Mouse (Mus musculus): ENCODE data around the gene Amz1. TPM values are rescaled to one million over a fixed set of nuclear protein-coding genes. Genes with fewer than 3 reads are reported as not detected.
A peak's percentile ranks its signal among the peaks of the same experiment; 100 is the strongest.

The Amz1 gene
- polyA plus RNA-seq, 1 experiment from 2014 or later: 0.97 TPM

- ATAC-seq (ENCODE audit: low read depth): no peak
- Histone ChIP-seq H3K27ac (peak overlapping the region; percentile 49), H3K4me2 (no peak overlapping the region), H3K9me3 (replicated peaks) (no peaks in the 10 kb centered on the region), H3K36me3 (peaks cover 8% of the 10 kb centered on the region; the same call in 1 of the 2 replicates), H3K4me1 (replicated peaks) (peaks cover 75% of the 10 kb centered on the region), H3K9ac (no peak overlapping the region), H3K4me3 (replicated peaks) (no peak overlapping the region), H3K27me3 (no peaks in the 10 kb centered on the region)
- WGBS (ENCODE audit: insufficient replicate concordance): 31% methylated on average over 6 of the region's 6 CpGs
- DNase-seq: no peak
These were observed 47.7 kb downstream of the Amz1 start for GRCm38 (mm10) chr5:140771612-140772011.

- Histone ChIP-seq H3K36me3 (peaks cover 8% of the 10 kb centered on the region; the same call in 1 of the 2 replicates), H3K4me1 (replicated peaks) (peaks cover 80% of the 10 kb centered on the region), H3K27ac (peak overlapping the region; percentile 49), H3K4me3 (replicated peaks) (no peak overlapping the region), H3K4me2 (no peak overlapping the region), H3K27me3 (no peaks in the 10 kb centered on the region), H3K9me3 (replicated peaks) (no peaks in the 10 kb centered on the region), H3K9ac (no peak overlapping the region)
- no peak for DNase-seq
- no peak for ATAC-seq (ENCODE audit: low read depth)
- 22% methylated on average over 7 of the region's 7 CpGs for WGBS (ENCODE audit: insufficient replicate concordance)
These were observed 48.2 kb downstream of the Amz1 start for GRCm38 (mm10) chr5:140772158-140772557.

GRCm38 (mm10) chr5:140775111-140775510 lies 51.2 kb downstream of the Amz1 start:
- peaks cover 68% of the 10 kb centered on the region for H3K4me1 ChIP-seq (replicated peaks)
- H3K27ac ChIP-seq: no peak overlapping the region
- no peak overlapping the region for H3K4me2 ChIP-seq
- 74% methylated on average over 4 of the region's 4 CpGs for WGBS (ENCODE audit: insufficient replicate concordance)
- DNase-seq (no peak), ATAC-seq (ENCODE audit: low read depth) (no peak)
- H3K36me3 ChIP-seq: peaks cover 27% of the 10 kb centered on the region
- H3K27me3 ChIP-seq: no peaks in the 10 kb centered on the region
- H3K4me3 ChIP-seq (replicated peaks): no peak overlapping the region
- no peaks in the 10 kb centered on the region for H3K9me3 ChIP-seq (replicated peaks)
- H3K9ac ChIP-seq: no peak overlapping the region

- no peak overlapping the region for H3K9ac ChIP-seq
- H3K4me1 ChIP-seq (replicated peaks): peaks cover 72% of the 10 kb centered on the region
- H3K9me3 ChIP-seq (replicated peaks): no peaks in the 10 kb centered on the region
- DNase-seq: no peak
- no peaks in the 10 kb centered on the region for H3K27me3 ChIP-seq
- 60% methylated on average over 9 of the region's 9 CpGs for WGBS (ENCODE audit: insufficient replicate concordance)
- no peak overlapping the region for H3K27ac ChIP-seq
- H3K4me2 ChIP-seq: no peak overlapping the region
- no peak for ATAC-seq (ENCODE audit: low read depth)
- no peak overlapping the region for H3K4me3 ChIP-seq (replicated peaks)
- H3K36me3 ChIP-seq: peaks cover 37% of the 10 kb centered on the region
These were observed 53.0 kb downstream of the Amz1 start for GRCm38 (mm10) chr5:140776968-140777367.

DNA sequence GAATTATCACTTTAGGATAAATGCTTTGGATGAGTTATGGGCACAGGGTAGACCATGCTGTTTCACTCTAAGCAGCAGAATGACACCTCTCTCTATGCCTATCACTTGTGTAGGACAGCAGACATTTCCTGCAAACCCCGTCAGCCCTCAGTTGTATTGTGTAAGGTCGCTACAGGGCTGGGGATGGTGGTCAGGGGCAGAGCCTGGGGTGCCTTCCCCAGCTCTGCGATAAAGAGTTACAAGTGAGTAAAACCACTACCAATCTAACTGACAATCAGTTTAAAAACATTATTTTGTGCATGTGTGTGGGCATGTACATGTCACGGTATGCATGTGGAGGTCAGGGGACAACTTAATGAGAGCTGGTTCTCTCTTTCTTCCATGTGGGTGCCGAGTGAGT lies 57.2 kb downstream of the Amz1 start:
- Histone ChIP-seq H3K4me3 (replicated peaks) (no peak overlapping the region), H3K36me3 (peaks cover 63% of the 10 kb centered on the region), H3K4me1 (replicated peaks) (peaks cover 43% of the 10 kb centered on the region), H3K9me3 (replicated peaks) (no peaks in the 10 kb centered on the region), H3K27ac (0 out of 2 replicates have a peak overlapping the region, but pooled peaks have one; percentile 16), H3K27me3 (no peaks in the 10 kb centered on the region), H3K4me2 (no peak overlapping the region), H3K9ac (no peak overlapping the region)
- DNase-seq (no peak), ATAC-seq (ENCODE audit: low read depth) (no peak)
- WGBS (ENCODE audit: insufficient replicate concordance): 43% methylated on average over 5 of the region's 5 CpGs

- ATAC-seq (ENCODE audit: low read depth) (no peak), DNase-seq (no peak)
- H3K9ac ChIP-seq: no peak overlapping the region
- H3K36me3 ChIP-seq: peaks cover 63% of the 10 kb centered on the region
- H3K4me2 ChIP-seq: no peak overlapping the region
- H3K4me1 ChIP-seq (replicated peaks): peaks cover 49% of the 10 kb centered on the region
- no peaks in the 10 kb centered on the region for H3K9me3 ChIP-seq (replicated peaks)
- 0 out of 2 replicates have a peak overlapping the region, but pooled peaks have one; percentile 16 for H3K27ac ChIP-seq
- no peaks in the 10 kb centered on the region for H3K27me3 ChIP-seq
- no peak overlapping the region for H3K4me3 ChIP-seq (replicated peaks)
- 66% methylated on average over 8 of the region's 8 CpGs for WGBS (ENCODE audit: insufficient replicate concordance)
These were observed 58.1 kb downstream of the Amz1 start for GRCm38 (mm10) chr5:140781886-140782572.

DNA sequence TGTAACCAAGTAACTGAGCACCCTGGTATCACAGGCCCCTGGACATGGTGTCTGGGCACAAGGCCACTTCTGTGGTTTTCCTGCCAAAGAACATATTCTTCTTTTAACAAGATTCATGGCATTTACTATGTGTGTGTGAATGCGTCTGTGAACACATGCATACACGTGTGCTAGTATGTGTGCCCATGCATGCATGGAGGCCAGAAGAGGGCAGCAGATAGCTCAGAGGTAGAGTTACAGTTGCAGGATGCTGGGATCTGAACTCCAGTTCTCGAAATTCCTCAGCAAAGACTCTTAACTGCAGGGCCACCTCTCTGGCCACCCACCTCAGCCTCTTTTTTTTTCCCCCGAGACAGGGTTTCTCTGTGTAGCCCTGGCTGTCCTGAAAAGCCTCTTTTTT lies 59.6 kb downstream of the Amz1 start:
- WGBS (ENCODE audit: insufficient replicate concordance): 81% methylated on average over 4 of the region's 4 CpGs
- ATAC-seq (ENCODE audit: low read depth) (no peak), DNase-seq (no peak)
- no peaks in the 10 kb centered on the region for H3K9me3 ChIP-seq (replicated peaks)
- no peak overlapping the region for H3K27ac ChIP-seq
- no peak overlapping the region for H3K4me2 ChIP-seq
- peaks cover 49% of the 10 kb centered on the region for H3K36me3 ChIP-seq
- peaks cover 46% of the 10 kb centered on the region for H3K4me1 ChIP-seq (replicated peaks)
- no peaks in the 10 kb centered on the region for H3K27me3 ChIP-seq
- H3K9ac ChIP-seq: no peak overlapping the region
- H3K4me3 ChIP-seq (replicated peaks): no peak overlapping the region

GRCm38 (mm10) chr5:140784288-140784687 lies 60.4 kb downstream of the Amz1 start:
- Histone ChIP-seq H3K27ac (no peak overlapping the region), H3K9me3 (replicated peaks) (no peaks in the 10 kb centered on the region), H3K27me3 (no peaks in the 10 kb centered on the region), H3K4me1 (replicated peaks) (peaks cover 46% of the 10 kb centered on the region), H3K9ac (no peak overlapping the region), H3K4me3 (replicated peaks) (no peak overlapping the region), H3K36me3 (peaks cover 45% of the 10 kb centered on the region), H3K4me2 (no peak overlapping the region)
- ATAC-seq (ENCODE audit: low read depth): no peak
- 67% methylated on average over 6 of the region's 6 CpGs for WGBS (ENCODE audit: insufficient replicate concordance)
- DNase-seq: no peak

- peaks cover 55% of the 10 kb centered on the region for H3K4me1 ChIP-seq (replicated peaks)
- DNase-seq (no peak), ATAC-seq (ENCODE audit: low read depth) (no peak)
- H3K9me3 ChIP-seq (replicated peaks): no peaks in the 10 kb centered on the region
- no peak overlapping the region for H3K27ac ChIP-seq
- peaks cover 42% of the 10 kb centered on the region for H3K36me3 ChIP-seq
- H3K4me2 ChIP-seq: no peak overlapping the region
- no peak overlapping the region for H3K4me3 ChIP-seq (replicated peaks)
- H3K27me3 ChIP-seq: no peaks in the 10 kb centered on the region
- 80% methylated on average over 13 of the region's 13 CpGs for WGBS (ENCODE audit: insufficient replicate concordance)
- H3K9ac ChIP-seq: no peak overlapping the region
These were observed 61.4 kb downstream of the Amz1 start for GRCm38 (mm10) chr5:140785240-140785872.

GRCm38 (mm10) chr5:140789561-140789960 lies 65.6 kb downstream of the Amz1 start:
- Histone ChIP-seq H3K9me3 (replicated peaks) (no peaks in the 10 kb centered on the region), H3K36me3 (peaks cover 10% of the 10 kb centered on the region), H3K27me3 (no peaks in the 10 kb centered on the region), H3K4me3 (replicated peaks) (no peak overlapping the region), H3K4me2 (no peak overlapping the region), H3K9ac (no peak overlapping the region), H3K4me1 (replicated peaks) (peaks cover 72% of the 10 kb centered on the region), H3K27ac (peak overlapping the region; percentile 36; the same call in 1 of the 2 replicates)
- ATAC-seq (ENCODE audit: low read depth) (no peak), DNase-seq (no peak)

DNA sequence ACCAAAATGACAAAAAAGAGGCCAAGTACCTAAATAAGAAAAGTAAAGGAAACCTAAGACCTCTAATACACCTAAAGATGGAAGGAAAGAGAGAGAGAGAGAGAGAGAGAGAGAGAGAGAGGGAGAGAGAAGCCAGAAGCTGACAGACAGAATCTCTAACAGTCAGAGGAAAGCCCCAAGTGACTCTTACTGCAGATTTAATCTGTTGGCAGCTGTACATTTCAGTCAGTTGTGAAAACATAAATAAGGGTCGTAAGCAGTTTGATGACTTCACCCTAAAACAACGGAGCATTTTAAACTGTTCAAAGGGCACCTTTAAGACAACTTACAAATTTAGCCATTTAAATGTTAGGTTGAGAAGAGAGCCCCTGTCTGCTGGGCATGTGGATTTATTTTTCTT lies 66.5 kb downstream of the Amz1 start:
- Histone ChIP-seq H3K4me2 (no peak overlapping the region), H3K27me3 (no peaks in the 10 kb centered on the region), H3K4me3 (replicated peaks) (no peak overlapping the region), H3K27ac (peak overlapping the region; percentile 80), H3K36me3 (peaks cover 2% of the 10 kb centered on the region; the same call in 1 of the 2 replicates), H3K4me1 (replicated peaks) (peaks cover 81% of the 10 kb centered on the region), H3K9me3 (replicated peaks) (no peaks in the 10 kb centered on the region), H3K9ac (no peak overlapping the region)
- ATAC-seq (ENCODE audit: low read depth) (no peak), DNase-seq (no peak)
- WGBS (ENCODE audit: insufficient replicate concordance): 44% methylated on average over 2 of the region's 2 CpGs

All from liver, embryonic 13.5 days (tissue).